In the genomic region with DNA sequence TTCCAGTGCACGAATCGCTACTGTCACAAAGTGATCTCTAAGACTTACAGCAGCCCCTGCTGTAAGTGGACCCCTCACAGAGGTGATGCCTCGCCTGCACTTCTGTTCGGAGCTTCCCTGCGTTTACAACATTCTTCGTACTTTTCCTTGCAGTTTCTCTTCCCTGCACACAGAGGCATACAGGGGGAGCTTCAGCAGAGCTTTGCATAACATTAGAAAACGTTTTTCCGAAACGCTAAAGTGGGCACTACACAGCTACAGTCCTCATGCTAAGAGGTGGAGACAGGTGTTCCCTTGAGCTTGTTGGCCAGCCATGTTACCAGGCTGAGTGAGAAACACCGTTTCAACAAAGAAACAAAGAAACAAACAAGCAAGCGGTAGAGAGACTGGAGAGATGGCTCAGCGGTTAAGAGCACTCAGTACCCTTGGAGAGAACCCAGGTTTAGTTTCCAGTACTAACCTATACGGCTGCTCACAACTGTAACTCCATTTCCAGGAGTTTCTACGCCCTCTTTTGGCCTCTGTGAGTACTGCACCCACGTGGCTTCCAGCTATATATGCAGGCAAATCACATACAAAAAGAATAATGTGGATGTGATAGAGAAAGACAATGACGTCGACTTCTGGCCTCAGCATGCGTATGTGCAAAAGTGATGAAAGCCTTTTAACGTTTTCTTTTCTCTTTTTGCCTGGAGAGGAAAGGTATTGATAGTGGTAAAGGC, we compare ENCODE assay signal across 10 mouse cellular contexts.
DNase-seq lines count a peak whose midpoint lies in the region; ATAC-seq and TF ChIP-seq lines count a peak whose summit lies in the region.
"Had no signal": no experiment of that assay in that cellular context is flagged by ENCODE, and none has a peak within 500 bp of the region (broad histone marks: within the 10 kb centered on the region; RNA-seq: fewer than 3 reads in every experiment).

No protein-coding gene starts in this region.

- DNase-seq in adrenal gland, postnatal 36 days, result peak; percentile 18 to 25
- no peak for DNase-seq in adrenal gland, adult 8-10 months
- DNase-seq in limb, embryonic 11.5 days (ENCODE audit: low spot score), result peak; percentile 55
- no peak for DNase-seq in limb, embryonic 10.5 days (ENCODE audit: low spot score)
- peak; percentile 61 for DNase-seq in lung, embryonic 14.5 days

- H3K4me3 ChIP-seq in limb, embryonic 11.5 days (ENCODE audit: low read depth, low read length), result no peak overlapping the region
- H3K4me3 ChIP-seq in limb, embryonic 10.5 days, result no peak overlapping the region
- no peak overlapping the region for H3K4me3 ChIP-seq in heart, embryonic 11.5 days (ENCODE audit: low read depth, low read length)
- H3K4me3 ChIP-seq in lung, embryonic 14.5 days (ENCODE audit: low read depth, low read length), result no peak overlapping the region
- H3K4me3 ChIP-seq in forebrain, embryonic 13.5 days, result no peak overlapping the region
- H3K4me3 ChIP-seq: erythroblast, embryonic 14.5 days; liver, embryonic 15.5 days had no signal

- H3K4me1 ChIP-seq in limb, embryonic 11.5 days (ENCODE audit: control insufficient read depth, insufficient read depth, low read length), result 0 out of 2 replicates have a peak, but pooled peaks cover 3% of the 10 kb centered on the region
- H3K4me1 ChIP-seq in limb, embryonic 10.5 days, result peaks cover 24% of the 10 kb centered on the region
- H3K4me1 ChIP-seq in heart, embryonic 11.5 days (ENCODE audit: control insufficient read depth, insufficient read depth, low read length), result peaks cover 42% of the 10 kb centered on the region
- no peaks in the 10 kb centered on the region for H3K4me1 ChIP-seq in lung, embryonic 14.5 days (ENCODE audit: insufficient read depth)
- no peaks in the 10 kb centered on the region for H3K4me1 ChIP-seq in forebrain, embryonic 13.5 days

- 72% methylated on average over 19 of the region's 19 CpGs for WGBS in limb, embryonic 11.5 days
- 75% methylated on average over 19 of the region's 19 CpGs for WGBS in limb, embryonic 10.5 days
- WGBS in heart, embryonic 11.5 days (ENCODE audit: insufficient replicate concordance), result 60% methylated on average over 19 of the region's 19 CpGs
- 62% methylated on average over 19 of the region's 19 CpGs for WGBS in lung, embryonic 14.5 days
- 74% methylated on average over 19 of the region's 19 CpGs for WGBS in forebrain, embryonic 13.5 days

- no peak overlapping the region for H3K9ac ChIP-seq in limb, embryonic 11.5 days (ENCODE audit: low read length)
- H3K9ac ChIP-seq in heart, embryonic 11.5 days (ENCODE audit: low read depth, low read length), result 0 out of 2 replicates have a peak overlapping the region, but pooled peaks have one; percentile 6
- no peak overlapping the region for H3K9ac ChIP-seq in lung, embryonic 14.5 days
- no peak overlapping the region for H3K9ac ChIP-seq in forebrain, embryonic 13.5 days
- H3K9ac ChIP-seq: liver, embryonic 15.5 days had no signal

- peak; percentile 62 for TF ChIP-seq CTCF in lung, embryonic 14.5 days (IDR thresholded peaks at IDR 0.05; ENCODE audit: low read depth)

- no peak overlapping the region for H3K4me2 ChIP-seq in limb, embryonic 11.5 days (ENCODE audit: low read depth, severe bottlenecking)
- H3K4me2 ChIP-seq in heart, embryonic 11.5 days, result peak overlapping the region; percentile 32
- H3K4me2 ChIP-seq in lung, embryonic 14.5 days, result peak overlapping the region; percentile 32; the same call in 1 of the 2 replicates
- H3K4me2 ChIP-seq in forebrain, embryonic 13.5 days, result no peak overlapping the region
- H3K4me2 ChIP-seq: liver, embryonic 15.5 days had no signal

- no peaks in the 10 kb centered on the region for H3K36me3 ChIP-seq in limb, embryonic 11.5 days (ENCODE audit: control insufficient read depth, insufficient read depth, low read length)
- peaks cover 5% of the 10 kb centered on the region; the same call in 1 of the 2 replicates for H3K36me3 ChIP-seq in limb, embryonic 10.5 days
- no peaks in the 10 kb centered on the region for H3K36me3 ChIP-seq in heart, embryonic 11.5 days (ENCODE audit: control insufficient read depth, insufficient read depth, low read length)
- no peaks in the 10 kb centered on the region for H3K36me3 ChIP-seq in lung, embryonic 14.5 days (ENCODE audit: insufficient read depth)
- H3K36me3 ChIP-seq in forebrain, embryonic 13.5 days (ENCODE audit: poor library complexity, severe bottlenecking), result no peaks in the 10 kb centered on the region
- H3K36me3 ChIP-seq: liver, embryonic 15.5 days had no signal

- no peak overlapping the region for H3K27ac ChIP-seq in limb, embryonic 11.5 days (replicated peaks; ENCODE audit: low read depth, low read length)
- H3K27ac ChIP-seq in limb, embryonic 10.5 days, result no peak overlapping the region
- peak overlapping the region; percentile 67 for H3K27ac ChIP-seq in heart, embryonic 11.5 days (ENCODE audit: low read depth, low read length)
- no peak overlapping the region for H3K27ac ChIP-seq in lung, embryonic 14.5 days (ENCODE audit: low read depth)
- no peak overlapping the region for H3K27ac ChIP-seq in forebrain, embryonic 13.5 days
- H3K27ac ChIP-seq: liver, embryonic 15.5 days had no signal

- ATAC-seq in limb, embryonic 11.5 days (ENCODE audit: insufficient number of reproducible peaks, low FRiP score, low TSS enrichment, low read depth), result no peak
- ATAC-seq in heart, embryonic 11.5 days (replicated peaks; ENCODE audit: insufficient number of reproducible peaks, low FRiP score, low TSS enrichment), result no peak
- 0 out of 2 replicates have a peak, but pooled peaks have one; percentile 25 for ATAC-seq in lung, embryonic 14.5 days (ENCODE audit: insufficient read depth)
- no peak for ATAC-seq in erythroblast, adult 5-6 weeks (replicated peaks; ENCODE audit: low FRiP score, poor library complexity, severe bottlenecking)
- ATAC-seq in forebrain, embryonic 13.5 days, result no peak

- H3K9me3 ChIP-seq in limb, embryonic 11.5 days (ENCODE audit: control insufficient read depth, low read length), result no peaks in the 10 kb centered on the region
- no peaks in the 10 kb centered on the region for H3K9me3 ChIP-seq in limb, embryonic 10.5 days (replicated peaks)
- H3K9me3 ChIP-seq in heart, embryonic 11.5 days (replicated peaks; ENCODE audit: control insufficient read depth, low read length), result no peaks in the 10 kb centered on the region; the same call in 1 of the 2 replicates
- no peaks in the 10 kb centered on the region for H3K9me3 ChIP-seq in lung, embryonic 14.5 days (ENCODE audit: low read depth, low read length)
- no peaks in the 10 kb centered on the region for H3K9me3 ChIP-seq in forebrain, embryonic 13.5 days (replicated peaks)
- H3K9me3 ChIP-seq: liver, embryonic 15.5 days had no signal

- H3K27me3 ChIP-seq in limb, embryonic 11.5 days (ENCODE audit: control insufficient read depth, insufficient read depth, low read length), result no peaks in the 10 kb centered on the region
- H3K27me3 ChIP-seq in limb, embryonic 10.5 days (ENCODE audit: low read depth, poor library complexity, severe bottlenecking), result no peaks in the 10 kb centered on the region
- no peaks in the 10 kb centered on the region for H3K27me3 ChIP-seq in heart, embryonic 11.5 days (ENCODE audit: control insufficient read depth, insufficient read depth, low read length)
- H3K27me3 ChIP-seq in lung, embryonic 14.5 days (ENCODE audit: insufficient read depth, low read length), result no peaks in the 10 kb centered on the region
- no peaks in the 10 kb centered on the region for H3K27me3 ChIP-seq in forebrain, embryonic 13.5 days
- H3K27me3 ChIP-seq: liver, embryonic 15.5 days had no signal

Comparison
In these comparisons a context has a peak if more than half of its experiments do, and no peak if none do; other contexts are left out.
1. DNase-seq: peak in adrenal gland, postnatal 36 days (2 of 2), limb, embryonic 11.5 days (single experiment) and lung, embryonic 14.5 days (single experiment); none in adrenal gland, adult 8-10 months (single experiment) and limb, embryonic 10.5 days (single experiment).
2. H3K4me2 ChIP-seq: peak in heart, embryonic 11.5 days (single experiment) and lung, embryonic 14.5 days (single experiment); none in limb, embryonic 11.5 days (single experiment) and forebrain, embryonic 13.5 days (single experiment).